Mouse (Mus musculus) olfactory bulb, adult 2 months (tissue): Measurements from ENCODE around the gene Bach2.

ENCODE experiments used
- CTCF ChIP-seq: fragments of 200-500 bp; IDR thresholded peaks from 2 replicates; pipeline ENCODE4 v1.5.1; 2012; ENCODE audit warnings: low read depth, mild to moderate bottlenecking, low read length, moderate library complexity; ENCODE audit not compliant: insufficient read depth
- POLR2A ChIP-seq: fragments of 200-500 bp; IDR thresholded peaks from 2 replicates; pipeline ENCODE4 v1.6.1; 2012; ENCODE audit warnings: mild to moderate bottlenecking, low read depth, low read length, moderate library complexity; ENCODE audit not compliant: insufficient read depth

- TF ChIP-seq CTCF: no peak
- TF ChIP-seq POLR2A: no peak
Observed at GRCm38 (mm10) chr4:32579850-32580249, 341.2 kb downstream of the Bach2 start.
